Mouse (Mus musculus) kidney, postnatal 36 days (tissue): ENCODE data around the gene Olfr493.

Experiments
- DNase-seq, 2 experiments: peaks; one replicate each; pipeline ENCODE4 v3.0.0; 2021 to 2022; ENCODE audit warnings: mixed read lengths in 2 of 2

Gene Olfr493

DNA sequence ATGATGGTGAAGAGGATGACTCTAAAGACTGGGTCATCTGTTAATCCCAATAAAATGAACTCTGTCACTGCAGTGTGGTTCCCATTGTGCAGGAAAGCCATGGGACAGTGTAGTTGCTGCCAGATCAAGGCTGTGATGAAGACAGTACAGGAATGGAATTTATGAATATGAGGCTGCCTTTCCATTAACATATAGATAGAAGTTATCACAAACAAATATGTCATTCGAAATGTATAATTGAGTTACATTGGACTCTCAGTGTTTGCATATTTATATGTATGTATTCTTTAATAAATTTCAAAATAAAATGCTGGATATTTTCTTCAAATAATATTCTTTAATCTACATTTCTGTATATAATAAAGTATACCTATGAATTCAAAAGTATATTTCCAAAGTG is at the start of gene Olfr493:
Gene Olfr493 (minus strand): TSS at position 101 of the 400 bp plus-strand sequence.
- DNase-seq, result no peak

DNA sequence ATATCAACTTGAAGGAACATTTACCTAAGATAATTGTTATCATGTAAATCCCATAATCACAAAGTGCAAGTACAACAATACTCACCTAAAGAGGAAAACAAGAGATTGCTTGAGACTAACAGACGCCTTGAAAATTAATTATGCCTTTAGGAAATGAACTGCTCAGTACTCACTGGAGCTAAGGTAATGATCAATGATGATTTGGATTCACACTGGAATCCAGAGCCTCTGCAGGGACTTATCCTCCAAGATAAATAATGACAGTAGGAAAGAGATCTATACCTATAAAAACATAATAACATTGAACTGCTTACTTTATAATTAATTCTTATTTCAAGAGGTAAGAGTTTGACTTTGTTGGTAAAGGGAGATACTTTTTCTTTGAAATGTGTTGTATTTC is 46.1 kb upstream of the Olfr493 start, which contains the start of gene Olfr495:
Gene Olfr495 (plus strand): TSS at position 301 of the 400 bp plus-strand sequence.
- no peak for DNase-seq

DNA sequence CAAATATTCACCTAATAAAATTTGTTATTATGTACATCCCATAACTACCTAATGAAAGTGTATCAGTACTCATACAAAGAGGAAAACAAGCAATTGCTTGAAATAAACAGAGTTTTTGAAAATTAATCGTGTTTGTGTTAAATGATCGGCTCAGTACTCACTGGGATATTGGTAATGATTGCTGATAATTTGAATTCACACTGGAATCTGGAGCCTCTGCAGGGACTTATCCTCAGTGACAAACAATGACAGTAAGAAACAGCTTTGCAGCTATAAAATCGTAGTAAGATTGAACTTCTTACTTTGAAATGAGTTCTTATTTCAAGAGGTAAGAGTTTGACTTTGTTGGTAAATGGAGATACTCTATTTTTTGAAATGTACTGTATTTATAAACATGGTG is 18.3 kb upstream of the Olfr493 start, which contains the start of gene Olfr494:
Gene Olfr494 (plus strand): TSS at position 301 of the 400 bp plus-strand sequence.
- DNase-seq, result no peak

DNA sequence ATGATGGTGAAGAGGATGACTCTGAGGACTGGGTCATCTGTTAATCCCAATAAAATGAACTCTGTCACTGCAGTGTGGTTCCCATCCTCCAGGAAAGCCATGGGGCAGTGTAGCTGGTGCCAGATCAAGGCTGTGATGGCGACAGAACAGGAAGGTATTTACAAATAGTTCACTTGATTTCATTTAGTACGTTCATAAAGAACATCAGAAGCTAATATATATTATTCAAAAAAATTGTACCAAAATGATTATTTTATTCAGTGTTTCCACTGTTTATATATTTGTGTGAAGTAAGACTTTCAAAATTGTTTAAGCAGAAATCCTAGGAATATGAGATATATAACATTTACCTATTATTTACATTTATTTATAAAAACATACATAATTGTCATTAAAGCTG is 23.2 kb downstream of the Olfr493 start, which contains the start of gene Olfr492:
Gene Olfr492 (minus strand): TSS at position 101 of the 400 bp plus-strand sequence.
- no peak for DNase-seq

DNA sequence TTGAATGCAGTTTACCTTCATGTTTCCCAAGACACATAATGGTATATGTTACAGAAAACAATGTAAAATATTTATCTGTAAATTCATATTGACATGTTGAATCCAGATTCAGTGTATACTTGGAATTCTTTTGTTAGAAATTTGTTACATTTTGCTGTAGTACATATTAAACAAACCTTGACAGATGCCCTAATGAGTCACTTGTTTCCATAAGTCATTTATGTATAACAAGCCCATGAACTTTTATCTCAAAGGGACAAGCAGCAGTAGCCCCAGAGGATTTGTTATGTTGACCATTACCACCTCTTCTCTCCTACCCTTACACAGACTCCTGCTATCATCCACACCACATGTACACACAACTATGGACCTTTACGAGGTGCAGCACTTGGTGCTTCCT is 33.6 kb downstream of the Olfr493 start, which contains the start of gene Olfr491:
Gene Olfr491 (plus strand): TSS at position 301 of the 400 bp plus-strand sequence.
- no peak for DNase-seq
